Mouse (Mus musculus): ENCODE measurements around the gene Gm7137.
"Not testable (repeated sequence)": the region's sequence is repeated elsewhere in the genome, so short reads cannot be mapped to it uniquely, and the experiment has no call there.

Gm7137 gene

DNA sequence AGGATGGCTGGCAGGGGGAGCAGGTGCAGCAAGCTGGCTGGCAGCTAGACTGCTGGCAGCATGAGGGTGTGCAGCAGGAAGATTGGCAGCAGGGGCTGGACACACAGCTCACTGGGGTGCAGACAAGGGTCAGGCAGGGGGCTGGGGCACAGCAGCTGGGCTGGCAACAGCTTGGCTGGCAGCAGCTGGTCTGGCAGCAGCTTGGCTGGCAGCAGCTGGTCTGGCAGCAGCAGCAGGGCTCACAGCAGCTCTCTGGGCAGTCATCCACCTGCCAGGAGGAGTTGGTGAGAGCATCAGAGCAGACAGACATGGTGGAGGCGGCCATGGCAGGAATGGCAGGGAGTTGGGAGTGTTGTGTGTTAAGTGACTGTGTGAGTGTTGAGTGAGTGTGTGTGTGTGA is at the start of gene Gm7137:
TSS of gene Gm7137 (minus strand) at position 325 of the 400 bp plus-strand sequence.
- not testable (repeated sequence) for DNase-seq (ENCODE audit: low read depth, low spot score)

DNA sequence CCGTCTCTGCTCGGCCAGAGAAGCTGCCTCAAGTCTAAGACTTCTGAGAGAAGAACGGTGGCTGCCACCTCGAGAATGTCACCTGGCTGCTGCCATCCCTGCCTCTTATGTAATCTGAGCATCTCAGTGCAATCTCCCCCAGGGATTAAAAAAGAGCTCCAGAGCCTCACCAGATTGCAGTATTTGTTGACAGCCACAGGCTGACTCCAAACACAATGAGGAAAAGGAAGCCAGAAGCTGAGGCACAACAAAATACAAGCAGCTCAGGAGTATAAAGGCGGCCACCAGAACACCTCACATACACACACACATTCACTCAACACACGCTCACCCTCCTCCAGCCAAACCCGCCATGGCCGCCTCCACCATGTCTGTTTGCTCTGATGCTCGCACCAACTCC is 47.6 kb upstream of the Gm7137 start, which contains the start of gene Krtap10-10:
TSS of gene Krtap10-10 (plus strand) at position 301 of the 400 bp plus-strand sequence.
- no peak for DNase-seq (ENCODE audit: low read depth, low spot score)

DNA sequence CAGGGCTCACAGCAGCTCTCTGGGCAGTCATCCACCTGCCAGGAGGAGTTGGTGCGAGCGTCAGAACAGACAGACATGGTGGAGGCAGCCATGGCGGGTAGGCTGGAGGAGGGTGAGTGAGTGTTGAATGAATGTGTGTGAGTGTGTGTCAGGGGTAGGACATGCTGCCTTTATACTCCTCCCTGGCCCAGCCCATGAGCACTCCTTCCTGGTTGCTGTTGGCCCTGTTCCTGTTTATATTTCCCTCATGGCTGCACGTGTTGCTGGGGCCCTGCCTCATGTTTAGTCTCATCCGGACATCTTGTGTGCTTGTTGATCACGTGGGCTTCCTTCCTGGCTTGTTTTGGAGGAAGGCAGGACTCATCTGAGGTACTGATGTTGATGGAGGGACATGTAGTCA is 39.0 kb upstream of the Gm7137 start, which contains the start of gene Krtap10-4:
TSS of gene Krtap10-4 (minus strand) at position 145 of the 400 bp plus-strand sequence.
- no peak for DNase-seq (ENCODE audit: low read depth, low spot score)

DNA sequence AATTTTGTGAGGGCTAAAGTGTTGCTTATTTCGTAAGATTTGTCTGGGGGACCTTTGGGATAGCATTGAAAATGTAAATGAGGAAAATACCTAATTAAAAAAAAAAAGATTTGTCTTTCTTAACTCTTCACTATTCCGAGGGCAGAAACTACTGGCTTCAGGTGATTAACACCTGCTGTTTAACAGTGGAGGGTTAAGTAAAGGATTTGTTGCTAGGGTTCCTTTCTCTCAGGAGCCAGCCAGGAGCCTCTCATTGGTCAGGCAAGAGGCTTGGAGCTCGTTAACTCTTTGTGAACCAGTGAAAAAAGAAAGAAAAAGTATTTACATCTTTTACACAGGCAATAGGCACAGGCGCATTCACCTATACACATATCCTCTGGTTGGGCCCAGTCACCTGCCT is 31.2 kb upstream of the Gm7137 start:
- DNase-seq (ENCODE audit: low read depth, low spot score), result no peak

DNA sequence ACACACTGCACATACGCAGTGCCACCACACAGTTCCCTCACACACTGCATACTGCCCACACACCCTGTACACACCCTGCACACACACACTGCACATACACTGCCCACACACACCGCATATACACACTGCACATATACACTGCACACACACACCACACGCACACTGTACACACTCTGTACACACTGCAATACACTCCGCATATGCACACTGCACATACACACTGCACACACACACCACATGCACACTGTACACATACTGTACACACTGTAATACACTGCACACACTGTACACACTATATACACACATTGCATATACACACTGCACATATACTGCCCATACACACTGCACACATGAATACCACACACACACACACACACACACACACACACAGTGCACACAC is 30.5 kb upstream of the Gm7137 start:
- DNase-seq (ENCODE audit: low read depth, low spot score), result no peak

DNA sequence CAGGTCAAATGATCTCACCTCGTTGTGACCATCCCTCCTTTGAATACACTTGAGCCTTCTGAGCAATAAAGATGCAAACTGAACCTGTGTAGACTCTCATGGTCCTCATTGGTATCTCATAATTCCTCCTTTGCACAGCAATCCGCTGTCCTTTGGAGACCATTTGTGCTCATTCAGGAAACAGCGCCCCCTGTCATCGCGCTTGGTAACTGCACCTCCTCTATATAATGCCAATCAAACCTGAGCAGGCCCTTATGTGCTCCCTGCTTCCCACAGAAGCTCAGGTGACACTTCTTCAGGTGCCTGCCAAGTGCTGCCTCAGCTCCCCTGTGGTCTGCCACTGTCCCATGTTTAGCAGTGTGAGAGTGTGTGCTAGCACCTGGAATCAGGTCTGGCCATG is 27.5 kb upstream of the Gm7137 start:
- peak; percentile 41 for DNase-seq (ENCODE audit: low read depth, low spot score)

DNA sequence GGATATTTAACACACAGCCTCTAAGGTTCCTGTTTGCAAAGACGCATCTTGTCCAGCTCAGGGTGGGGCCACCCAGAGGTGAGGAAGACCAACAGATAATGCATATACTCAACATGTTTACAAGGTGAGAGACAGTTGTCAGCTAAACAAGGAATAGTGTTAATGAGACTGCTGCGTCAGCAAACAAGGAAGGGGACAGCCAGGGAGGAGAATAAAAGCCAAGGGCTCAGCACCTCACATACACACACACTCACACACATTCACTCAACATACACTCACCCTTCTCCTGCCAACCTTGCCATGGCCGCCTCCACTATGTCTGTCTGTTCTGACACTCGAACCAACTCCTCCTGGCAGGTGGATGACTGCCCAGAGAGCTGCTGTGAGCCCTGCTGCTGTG is 26.4 kb upstream of the Gm7137 start, which contains the start of gene Gm2696:
TSS of gene Gm2696 (plus strand) at position 301 of the 400 bp plus-strand sequence.
- no peak for DNase-seq (ENCODE audit: low read depth, low spot score)

DNA sequence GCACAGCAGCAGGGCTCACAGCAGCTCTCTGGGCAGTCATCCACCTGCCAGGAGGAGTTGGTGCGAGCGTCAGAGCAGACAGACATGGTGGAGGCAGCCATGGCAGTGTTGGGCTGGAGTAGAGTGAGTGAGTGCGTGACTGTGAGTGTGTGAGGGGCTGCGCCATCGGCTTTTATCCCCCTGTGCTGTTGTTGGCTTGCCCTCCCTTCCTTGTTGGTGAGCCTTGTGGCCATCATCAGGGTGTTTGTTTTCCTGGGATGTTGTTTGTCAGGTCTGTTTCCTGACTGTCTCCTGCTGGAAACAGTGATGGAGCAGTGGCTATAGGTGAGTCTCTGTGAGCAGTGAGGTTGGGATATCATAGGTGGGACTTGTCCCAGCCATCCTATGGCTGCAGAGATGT is 23.7 kb upstream of the Gm7137 start, which contains the start of gene Gm9507:
TSS of gene Gm9507 (minus strand) at position 101 of the 400 bp plus-strand sequence.
- no peak for DNase-seq (ENCODE audit: low read depth, low spot score)

DNA sequence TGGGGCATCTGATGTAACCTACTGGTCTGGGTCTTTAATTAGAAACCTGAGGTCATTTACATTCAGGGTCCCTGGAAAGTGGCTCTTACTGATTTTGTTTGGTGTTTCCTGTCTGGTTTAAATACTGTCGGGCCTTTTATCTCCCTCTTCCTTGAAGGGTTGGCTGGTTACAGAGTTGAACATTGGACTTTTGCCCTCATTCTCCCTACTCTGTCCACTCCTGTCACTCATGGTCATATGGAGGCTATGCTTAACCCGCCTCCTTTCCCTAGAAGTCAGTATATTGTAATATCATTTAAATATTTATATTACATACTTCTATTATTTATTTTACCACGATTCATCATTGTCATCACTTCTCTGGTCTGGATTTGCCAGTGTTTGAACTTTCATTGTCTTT is 16.1 kb upstream of the Gm7137 start:
- no peak for DNase-seq (ENCODE audit: low read depth, low spot score)

DNA sequence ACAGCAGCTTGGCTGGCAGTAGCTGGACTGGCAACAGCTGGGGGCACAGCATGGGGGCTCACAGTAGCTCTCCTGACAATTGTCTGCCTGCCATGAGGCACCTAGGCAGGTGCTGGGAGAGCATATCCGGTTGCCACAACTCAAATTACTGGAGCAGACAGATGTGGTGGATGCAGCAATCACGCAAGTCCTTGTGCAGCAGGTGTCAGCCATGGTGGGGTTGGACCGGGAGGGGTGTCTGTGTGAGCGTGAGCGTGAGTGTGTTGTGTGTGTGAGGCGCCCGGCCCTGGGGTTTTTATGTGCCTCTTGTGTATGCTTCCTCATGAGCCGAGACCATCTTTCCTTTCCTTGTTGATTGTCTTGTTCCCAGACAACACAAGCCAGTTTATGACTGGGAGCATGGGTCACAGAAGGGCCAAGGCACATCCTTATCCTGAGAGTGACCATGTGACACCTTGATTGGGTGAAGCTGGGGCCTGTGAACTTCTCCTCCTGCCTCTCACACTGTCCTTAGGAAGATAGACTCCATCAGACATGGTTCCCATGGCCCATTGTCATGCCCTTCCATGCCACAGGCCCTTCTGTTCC is 11.0 kb upstream of the Gm7137 start, which contains the start of gene Gm19668:
TSS of gene Gm19668 (minus strand) at position 213 of the 588 bp plus-strand sequence.
- DNase-seq (ENCODE audit: low read depth, low spot score), result peak; percentile 29

DNA sequence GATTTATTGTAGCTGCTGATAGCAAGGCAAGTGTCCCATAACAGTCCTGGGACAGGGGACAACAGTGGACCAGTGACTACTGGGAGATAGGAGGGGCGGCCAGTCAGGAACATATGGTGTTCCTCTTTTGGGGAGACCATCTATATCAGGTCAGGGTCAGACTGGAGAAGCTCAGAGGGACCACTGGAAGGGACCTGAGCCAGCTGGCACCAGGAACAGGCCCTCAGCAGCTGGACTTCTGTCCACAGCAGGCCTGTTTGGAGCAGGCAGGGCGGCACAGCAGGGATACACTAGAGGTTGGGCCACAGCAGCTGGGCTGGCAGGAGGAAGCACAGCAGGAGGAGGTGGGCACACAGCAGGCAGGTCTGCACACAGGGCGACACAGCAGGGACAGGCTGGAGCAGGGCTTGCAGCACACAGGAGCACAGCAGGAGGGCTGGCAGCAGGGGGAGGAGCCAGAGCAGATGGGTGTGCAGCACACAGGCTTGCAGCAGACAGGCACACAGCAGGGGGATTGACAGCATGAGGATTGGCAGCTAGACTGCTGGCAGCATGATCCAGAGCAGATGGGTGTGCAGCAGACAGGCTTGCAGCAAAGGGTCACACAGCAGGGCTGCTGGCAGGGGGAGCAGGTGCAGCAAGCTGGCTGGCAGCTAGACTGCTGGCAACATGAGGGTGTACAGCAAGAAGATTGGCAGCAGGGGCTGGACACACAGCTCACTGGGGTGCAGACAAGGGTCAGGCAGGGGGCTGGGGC is 10.3 kb upstream of the Gm7137 start:
- DNase-seq (ENCODE audit: low read depth, low spot score), result peak; percentile 16

DNA sequence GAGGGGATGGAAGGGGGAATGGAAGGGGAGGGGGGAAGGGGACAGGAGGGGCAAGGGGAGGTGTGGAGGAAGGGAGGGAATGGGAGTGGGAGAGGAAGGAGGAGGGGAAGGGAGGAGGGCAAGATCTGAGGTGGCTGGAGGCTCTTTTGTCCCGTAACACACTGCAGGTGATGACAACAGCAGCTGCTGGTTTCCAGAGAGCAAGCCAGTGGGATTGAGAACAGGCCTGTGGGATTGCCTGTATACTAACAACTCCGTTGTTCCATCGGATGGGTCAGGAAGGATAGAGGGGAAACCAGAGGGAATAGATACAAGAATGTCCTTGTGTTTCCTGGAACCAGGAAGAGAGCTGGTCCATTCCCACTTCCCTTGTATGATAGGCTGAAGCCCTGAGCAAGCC is 9.7 kb upstream of the Gm7137 start:
- DNase-seq (ENCODE audit: low read depth, low spot score), result no peak

DNA sequence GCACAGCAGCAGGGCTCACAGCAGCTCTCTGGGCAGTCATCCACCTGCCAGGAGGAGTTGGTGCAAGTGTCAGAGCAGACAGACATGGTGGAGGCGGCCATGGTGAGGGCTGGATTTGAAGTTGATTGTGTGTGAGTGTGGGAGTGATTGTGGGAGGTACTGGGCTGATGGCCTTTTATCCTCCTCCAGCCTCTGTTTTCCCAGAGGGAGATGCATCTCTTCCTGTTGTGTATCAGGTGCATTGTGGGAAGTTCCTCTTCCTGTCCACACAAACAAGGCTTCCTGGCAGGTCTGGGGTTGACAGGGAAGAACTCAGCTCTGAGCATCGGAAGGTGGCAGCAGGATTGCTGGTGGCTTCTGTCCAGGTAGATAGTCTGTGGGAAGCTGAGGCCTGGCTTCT is 7.0 kb upstream of the Gm7137 start, which contains the start of gene Gm9639:
TSS of gene Gm9639 (minus strand) at position 101 of the 400 bp plus-strand sequence.
- no peak for DNase-seq (ENCODE audit: low read depth, low spot score)

DNA sequence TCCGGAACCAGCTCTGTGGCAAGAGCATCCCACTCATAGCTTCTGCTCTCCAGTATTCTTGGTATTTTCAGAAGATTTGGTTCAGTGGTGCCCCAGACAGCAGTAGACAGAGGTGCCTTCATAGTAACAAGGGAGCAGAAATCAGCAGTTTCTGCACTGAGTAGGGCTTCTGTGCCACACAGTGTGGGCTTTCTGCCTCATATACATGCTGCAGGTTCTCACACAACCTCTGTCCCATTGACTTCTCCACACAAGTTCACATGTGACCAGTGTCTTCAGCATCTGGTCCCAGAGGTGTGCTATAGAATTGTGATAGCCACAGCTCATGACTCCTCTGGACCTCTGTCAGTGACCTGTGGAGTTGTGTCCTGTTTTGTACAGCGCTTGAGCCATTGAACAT is 621 bp upstream of the Gm7137 start:
- DNase-seq (ENCODE audit: low read depth, low spot score), result no peak

DNA sequence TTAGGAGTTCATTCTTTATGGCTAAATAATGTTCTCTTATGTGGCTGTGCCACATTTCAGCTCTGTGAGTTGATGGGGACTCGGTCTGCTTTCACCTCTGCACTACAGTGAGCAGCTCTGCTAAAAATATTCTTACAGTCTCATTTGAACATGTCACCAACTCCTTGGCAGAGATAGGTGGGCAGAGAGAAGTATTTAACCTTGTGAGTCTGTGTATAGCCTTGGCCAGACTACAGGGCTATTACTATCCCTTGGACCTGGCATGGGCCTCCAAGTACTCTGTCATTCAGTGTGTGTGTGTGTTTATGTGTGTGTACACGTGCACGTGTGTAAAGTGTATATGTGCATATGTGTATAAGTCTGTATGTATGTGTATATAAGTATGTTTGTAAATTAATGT is 4.6 kb downstream of the Gm7137 start:
- not testable (repeated sequence) for DNase-seq (ENCODE audit: low read depth, low spot score)

DNA sequence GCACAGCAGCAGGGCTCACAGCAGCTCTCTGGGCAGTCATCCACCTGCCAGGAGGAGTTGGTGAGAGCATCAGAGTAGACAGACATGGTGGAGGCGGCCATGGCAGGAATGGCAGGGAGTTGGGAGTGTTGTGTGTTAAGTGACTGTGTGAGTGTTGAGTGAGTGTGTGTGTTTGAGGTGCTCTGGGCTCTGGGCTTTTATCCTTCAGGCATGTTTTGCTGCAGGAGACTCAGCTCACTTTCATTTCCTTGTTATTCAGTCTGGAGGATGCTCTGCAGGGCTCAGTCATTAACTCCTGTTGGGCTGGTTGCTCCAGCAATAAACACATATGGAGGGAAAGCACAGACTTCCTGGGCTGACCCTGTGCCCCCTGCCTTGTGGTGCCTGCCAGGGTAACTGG is 5.6 kb downstream of the Gm7137 start, which contains the start of gene Gm3250:
TSS of gene Gm3250 (minus strand) at position 101 of the 400 bp plus-strand sequence.
- not testable (repeated sequence) for DNase-seq (ENCODE audit: low read depth, low spot score)

DNA sequence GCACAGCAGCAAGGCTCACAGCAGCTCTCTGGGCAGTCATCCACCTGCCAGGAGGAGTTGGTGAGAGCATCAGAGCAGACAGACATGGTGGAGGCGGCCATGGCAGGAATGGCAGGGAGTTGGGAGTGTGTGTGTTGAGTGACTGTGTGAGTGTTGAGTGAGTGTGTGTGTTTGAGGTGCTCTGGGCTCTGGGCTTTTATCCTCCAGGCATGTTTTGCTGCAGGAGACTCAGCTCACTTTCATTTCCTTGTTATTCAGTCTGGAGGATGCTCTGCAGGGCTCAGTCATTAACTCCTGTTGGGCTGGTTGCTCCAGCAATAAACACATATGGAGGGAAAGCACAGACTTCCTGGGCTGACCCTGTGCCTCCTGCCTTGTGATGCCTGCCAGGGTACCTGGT is 11.2 kb downstream of the Gm7137 start, which contains the start of gene Gm7138:
TSS of gene Gm7138 (minus strand) at position 101 of the 400 bp plus-strand sequence.
- DNase-seq (ENCODE audit: low read depth, low spot score), result not testable (repeated sequence)

DNA sequence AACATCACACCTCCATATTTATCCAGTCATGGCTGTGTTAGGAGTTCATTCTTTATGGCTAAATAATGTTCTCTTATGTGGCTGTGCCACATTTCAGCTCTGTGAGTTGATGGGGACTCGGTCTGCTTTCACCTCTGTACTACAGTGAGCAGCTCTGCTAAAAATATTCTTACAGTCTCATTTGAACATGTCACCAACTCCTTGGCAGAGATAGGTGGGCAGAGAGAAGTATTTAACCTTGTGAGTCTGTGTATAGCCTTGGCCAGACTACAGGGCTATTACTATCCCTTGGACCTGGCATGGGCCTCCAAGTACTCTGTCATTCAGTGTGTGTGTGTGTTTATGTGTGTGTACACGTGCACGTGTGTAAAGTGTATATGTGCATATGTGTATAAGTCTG is 15.9 kb downstream of the Gm7137 start:
- not testable (repeated sequence) for DNase-seq (ENCODE audit: low read depth, low spot score)

DNA sequence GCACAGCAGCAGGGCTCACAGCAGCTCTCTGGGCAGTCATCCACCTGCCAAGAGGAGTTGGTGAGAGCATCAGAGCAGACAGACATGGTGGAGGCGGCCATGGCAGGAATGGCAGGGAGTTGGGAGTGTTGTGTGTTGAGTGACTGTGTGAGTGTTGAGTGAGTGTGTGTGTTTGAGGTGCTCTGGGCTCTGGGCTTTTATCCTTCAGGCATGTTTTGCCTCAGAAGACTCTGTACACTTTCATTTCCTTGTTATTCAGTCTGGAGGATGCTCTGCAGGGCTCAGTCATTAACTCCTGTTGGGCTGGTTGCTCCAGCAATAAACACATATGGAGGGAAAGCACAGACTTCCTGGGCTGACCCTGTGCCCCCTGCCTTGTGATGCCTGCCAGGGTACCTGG is 16.8 kb downstream of the Gm7137 start, which contains the start of gene Gm3238:
TSS of gene Gm3238 (minus strand) at position 101 of the 400 bp plus-strand sequence.
- not testable (repeated sequence) for DNase-seq (ENCODE audit: low read depth, low spot score)

DNA sequence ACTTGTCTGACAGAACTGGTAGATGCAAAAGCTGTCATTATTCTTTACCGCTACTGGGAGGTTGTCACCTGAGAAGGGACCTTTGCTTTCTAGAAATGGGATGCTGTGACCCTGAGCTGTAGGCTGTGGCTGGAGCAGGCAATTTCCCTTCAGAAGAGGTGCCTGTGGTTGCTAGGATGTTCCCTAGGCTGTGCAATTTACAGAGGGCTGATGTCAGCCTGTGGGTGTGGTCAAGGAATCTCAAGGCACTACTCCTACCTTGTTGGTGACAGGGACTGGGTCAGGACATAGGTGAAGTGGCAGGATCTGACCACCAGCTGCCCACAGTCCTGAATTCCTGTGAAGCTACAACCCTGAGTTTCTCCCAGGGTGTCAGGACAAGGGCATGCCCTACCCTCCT is 18.3 kb downstream of the Gm7137 start:
- DNase-seq (ENCODE audit: low read depth, low spot score), result no peak

DNA sequence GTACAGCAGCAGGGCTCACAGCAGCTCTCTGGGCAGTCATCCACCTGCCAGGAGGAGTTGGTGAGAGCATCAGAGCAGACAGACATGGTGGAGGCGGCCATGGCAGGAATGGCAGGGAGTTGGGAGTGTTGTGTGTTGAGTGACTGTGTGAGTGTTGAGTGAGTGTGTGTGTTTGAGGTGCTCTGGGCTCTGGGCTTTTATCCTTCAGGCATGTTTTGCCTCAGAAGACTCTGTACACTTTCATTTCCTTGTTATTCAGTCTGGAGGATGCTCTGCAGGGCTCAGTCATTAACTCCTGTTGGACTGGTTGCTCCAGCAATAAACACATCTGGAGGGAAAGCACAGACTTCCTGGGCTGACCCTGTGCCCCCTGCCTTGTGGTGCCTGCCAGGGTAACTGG is 28.4 kb downstream of the Gm7137 start, which contains the start of gene Gm3233:
TSS of gene Gm3233 (minus strand) at position 101 of the 400 bp plus-strand sequence.
- DNase-seq (ENCODE audit: low read depth, low spot score), result not testable (repeated sequence)

DNA sequence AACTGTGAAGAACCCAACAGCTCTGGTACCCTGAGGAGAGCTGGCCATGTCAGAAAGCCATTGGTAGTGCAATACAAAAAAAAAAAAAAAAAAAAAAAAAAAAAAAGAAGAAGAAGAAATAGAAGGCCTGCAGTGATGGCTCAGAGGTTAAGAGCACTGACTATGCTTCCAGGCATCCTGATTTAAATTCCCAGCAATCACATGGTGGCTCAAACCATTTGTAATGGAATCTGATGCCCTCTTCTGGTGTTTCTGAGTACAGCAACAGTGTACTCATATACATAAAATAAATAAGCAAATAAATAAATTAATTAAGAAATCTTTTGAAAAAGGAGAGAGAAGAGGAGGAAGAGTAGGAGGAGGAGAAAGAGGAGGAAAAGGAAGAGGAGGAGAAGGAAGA is 34.6 kb downstream of the Gm7137 start:
- DNase-seq (ENCODE audit: low read depth, low spot score), result no peak
